Mouse (Mus musculus): ENCODE results near the gene Tmem50b. TPM values are rescaled to one million over a fixed set of nuclear protein-coding genes. Genes with fewer than 3 reads are reported as not detected.
"Not testable (repeated sequence)": the region's sequence is repeated elsewhere in the genome, so short reads cannot be mapped to it uniquely, and the experiment has no call there.

Tmem50b gene
- 10 to 100 TPM; 46.4 to 63.8 (median 60.6) TPM for total RNA-seq (2022)

GRCm38 (mm10) chr16:91597672-91598010, at the start of gene Tmem50b:
Gene Tmem50b (minus strand): TSS chr16:91597800.
- DNase-seq, result peak; percentile 98

DNA sequence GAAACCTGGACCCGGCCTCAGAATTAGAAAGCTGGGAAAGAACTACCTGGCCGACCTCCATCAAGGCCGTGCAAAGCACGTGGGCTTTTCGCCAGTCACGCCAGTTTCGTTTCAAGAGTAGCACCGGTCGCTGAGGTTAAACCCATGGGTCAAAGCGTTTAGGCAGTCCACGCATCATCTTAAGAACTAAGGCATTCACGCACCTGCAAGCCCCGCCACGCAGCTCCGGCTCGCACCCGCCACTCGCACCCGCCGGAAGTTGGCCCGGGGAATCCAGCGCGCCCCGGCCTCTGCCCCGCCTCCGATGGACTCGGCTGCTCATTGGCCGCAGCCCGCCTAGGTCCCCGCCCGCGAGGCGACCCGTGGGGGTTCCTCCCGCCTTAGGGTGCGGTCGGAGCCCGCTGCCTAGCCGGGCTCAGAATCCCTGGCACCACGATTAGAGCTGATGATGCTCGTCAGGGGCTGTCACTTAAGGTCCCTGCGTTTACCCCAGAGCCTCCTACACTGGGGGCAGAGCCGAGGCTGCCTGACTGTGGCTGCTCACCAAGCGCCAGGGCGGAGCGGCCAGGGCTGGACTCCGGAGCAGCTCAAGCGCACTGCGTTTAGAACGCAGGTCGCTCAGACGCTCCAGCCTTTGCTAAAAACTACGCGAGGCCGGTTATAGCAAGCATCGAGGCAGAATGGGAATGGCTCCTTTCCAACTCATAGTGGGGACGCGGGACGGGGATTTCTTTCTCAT, 49.2 kb upstream of the Tmem50b start, which contains the start of gene Gart:
Gene Gart (minus strand): TSS at position 272 of the 739 bp plus-strand sequence.
- DNase-seq, result peak; percentile 93

GRCm38 (mm10) chr16:91645995-91646602, 48.5 kb upstream of the Tmem50b start:
- no peak for DNase-seq

GRCm38 (mm10) chr16:91645420-91645819, 47.8 kb upstream of the Tmem50b start:
- DNase-seq, result not testable (repeated sequence)

DNA sequence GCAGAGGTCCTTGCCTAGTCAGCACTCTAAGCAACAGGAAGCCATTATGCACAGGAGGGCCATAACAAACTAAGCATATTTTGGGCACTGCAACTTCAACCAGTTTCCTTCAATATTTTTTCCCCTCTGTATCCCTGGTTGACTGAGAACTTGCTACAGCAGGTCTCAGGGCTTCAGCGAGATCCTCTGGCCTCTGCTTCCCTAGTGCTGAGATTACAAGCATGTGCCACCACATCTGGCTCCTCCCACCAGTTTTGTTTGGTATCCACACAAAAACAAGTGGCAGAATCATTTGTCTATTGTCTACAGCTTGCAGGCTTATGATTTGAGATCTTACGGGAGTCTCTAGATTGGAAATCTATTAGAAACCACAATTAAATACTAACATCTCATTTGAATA, 47.3 kb upstream of the Tmem50b start:
- no peak for DNase-seq

DNA sequence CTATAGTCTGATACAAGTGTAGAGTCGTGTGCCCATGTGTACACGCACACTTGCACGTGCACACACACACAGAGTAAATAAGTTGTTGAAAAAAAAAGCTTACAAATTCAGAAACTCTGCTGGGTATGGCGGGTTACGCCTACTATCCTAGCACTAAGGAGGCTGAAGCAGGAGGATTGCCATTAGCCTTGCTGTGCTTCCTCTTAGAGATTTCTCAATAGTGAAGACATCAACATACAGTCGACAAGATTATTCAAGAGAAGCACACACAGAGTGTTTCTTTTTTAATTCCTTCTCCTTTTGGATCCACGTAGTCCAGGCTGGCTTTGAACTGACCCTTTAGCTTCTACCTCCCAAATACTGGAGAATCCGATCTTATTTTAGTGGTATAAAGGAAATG, 42.6 kb upstream of the Tmem50b start:
- no peak for DNase-seq

- no peak for DNase-seq
Observed at GRCm38 (mm10) chr16:91639636-91640035, 42.0 kb upstream of the Tmem50b start.

GRCm38 (mm10) chr16:91639161-91639560, 41.6 kb upstream of the Tmem50b start:
- DNase-seq, result peak; percentile 55

DNA sequence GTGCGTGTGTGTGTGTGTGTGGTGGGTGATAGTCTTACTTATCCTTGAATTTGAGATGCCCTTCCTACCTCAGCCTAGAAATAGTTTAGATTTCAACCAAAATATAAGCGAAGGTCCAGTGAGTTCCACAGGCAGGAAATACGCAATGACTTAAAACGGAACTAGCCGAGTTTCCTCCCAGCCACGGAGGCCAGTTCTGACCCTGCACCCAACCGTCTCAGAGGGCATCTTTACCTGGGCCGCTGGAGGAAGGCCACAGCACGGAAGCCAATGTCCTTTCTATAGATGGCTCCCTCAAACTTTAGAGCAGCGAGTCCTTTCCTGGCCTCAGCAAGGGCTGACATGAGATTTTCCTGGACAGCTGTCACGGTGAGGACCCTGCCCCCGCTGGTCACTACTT, 36.0 kb upstream of the Tmem50b start:
- no peak for DNase-seq

GRCm38 (mm10) chr16:91632940-91633339, 35.3 kb upstream of the Tmem50b start:
- no peak for DNase-seq

- DNase-seq, result peak; percentile 71
Observed at GRCm38 (mm10) chr16:91632439-91632838, 34.8 kb upstream of the Tmem50b start.

- DNase-seq, result no peak
Observed at GRCm38 (mm10) chr16:91630584-91630983, 33.0 kb upstream of the Tmem50b start.

- no peak for DNase-seq
Observed at GRCm38 (mm10) chr16:91629749-91630148, 32.1 kb upstream of the Tmem50b start.

DNA sequence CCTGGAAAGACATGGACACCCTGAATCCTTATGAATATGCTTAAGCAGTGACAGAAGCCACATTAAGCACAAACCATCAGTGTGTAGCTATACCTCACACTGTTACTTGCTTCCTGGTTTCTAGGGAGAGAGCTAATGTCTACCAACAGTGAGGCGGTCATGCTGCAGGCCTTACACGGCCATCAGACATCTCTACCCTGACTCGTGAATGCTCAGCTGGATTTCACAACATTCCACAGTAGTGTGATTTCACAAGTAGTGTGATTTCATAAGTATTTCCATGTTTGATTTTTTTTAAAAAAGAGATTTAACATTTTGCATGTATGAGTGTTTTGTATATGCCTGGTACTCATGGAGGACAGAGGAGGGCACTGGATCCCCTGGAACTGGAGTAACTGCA, 31.1 kb upstream of the Tmem50b start:
- DNase-seq, result no peak

GRCm38 (mm10) chr16:91627831-91628230, 30.2 kb upstream of the Tmem50b start:
- no peak for DNase-seq

GRCm38 (mm10) chr16:91623074-91623473, 25.5 kb upstream of the Tmem50b start:
- no peak for DNase-seq

DNA sequence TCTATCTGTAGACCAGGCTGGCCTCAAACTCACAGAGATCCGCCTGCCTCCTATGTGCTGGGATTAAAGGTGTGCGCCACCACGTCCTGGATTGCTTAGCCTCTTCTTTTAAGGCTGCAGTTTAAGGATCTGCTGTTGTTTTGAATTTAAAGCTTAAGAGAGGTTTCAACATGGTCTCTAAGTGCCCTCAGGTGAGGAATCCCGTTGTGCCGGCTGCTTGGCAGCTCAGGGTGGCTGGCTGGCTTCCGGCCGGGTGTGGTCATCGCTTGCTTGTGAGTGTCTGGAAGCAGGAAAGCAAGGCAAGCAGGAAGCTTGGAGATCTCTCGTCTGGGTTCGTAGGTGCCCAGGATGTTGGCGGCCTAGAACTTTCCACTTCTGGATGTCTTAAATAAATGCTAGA, 23.4 kb upstream of the Tmem50b start:
- DNase-seq, result no peak

- no peak for DNase-seq
Observed at GRCm38 (mm10) chr16:91620185-91620584, 22.6 kb upstream of the Tmem50b start.

DNA sequence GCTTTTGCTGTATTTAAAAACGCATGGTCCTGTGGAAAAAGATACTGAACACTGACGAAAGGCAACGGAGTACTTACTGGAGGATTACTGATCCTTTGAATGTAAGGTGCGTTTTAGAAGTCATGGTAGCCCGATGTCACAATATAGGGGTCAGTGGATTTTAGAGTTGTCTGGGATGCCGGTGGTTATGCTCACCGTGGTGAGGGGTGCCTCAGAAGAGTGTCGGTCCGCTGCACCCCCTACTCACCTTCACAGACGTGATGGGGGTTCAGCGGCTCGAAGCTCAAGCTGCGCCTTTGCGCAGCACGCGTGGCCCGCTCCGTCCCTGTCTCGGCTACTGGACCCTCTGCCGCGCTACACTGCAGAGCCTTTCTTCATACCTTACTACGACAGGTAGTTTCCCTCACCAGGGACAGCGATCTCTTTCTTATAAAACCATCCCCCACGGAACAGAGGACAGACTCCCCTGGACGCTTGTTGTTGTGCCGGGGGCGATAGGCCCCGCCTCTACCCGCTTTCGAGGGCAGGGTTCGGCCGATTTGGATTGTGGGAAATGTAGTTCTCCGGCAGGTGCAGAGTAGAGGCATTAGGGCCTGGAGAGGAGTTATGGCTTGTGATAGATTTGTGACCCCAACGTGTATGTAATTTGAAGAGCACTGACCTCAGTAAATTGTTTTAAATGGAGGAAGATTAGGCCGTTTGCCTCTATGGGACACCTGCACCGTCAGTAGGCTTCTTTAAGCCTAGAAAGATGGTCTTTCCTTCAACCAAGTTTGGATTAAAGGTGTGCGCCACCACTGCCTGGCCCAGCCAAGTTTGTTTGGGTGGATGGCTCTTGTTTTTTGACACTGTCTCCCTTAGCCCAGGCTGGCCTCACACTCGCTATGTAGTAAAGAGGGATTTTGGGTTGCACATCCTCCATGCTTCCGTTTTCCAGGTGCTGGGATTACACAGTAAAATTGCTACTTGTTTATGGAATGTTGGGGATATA, 21.2 kb upstream of the Tmem50b start, which contains the start of gene Dnajc28:
Gene Dnajc28 (minus strand): TSS at position 516 of the 991 bp plus-strand sequence.
- peak; percentile 75 for DNase-seq

DNA sequence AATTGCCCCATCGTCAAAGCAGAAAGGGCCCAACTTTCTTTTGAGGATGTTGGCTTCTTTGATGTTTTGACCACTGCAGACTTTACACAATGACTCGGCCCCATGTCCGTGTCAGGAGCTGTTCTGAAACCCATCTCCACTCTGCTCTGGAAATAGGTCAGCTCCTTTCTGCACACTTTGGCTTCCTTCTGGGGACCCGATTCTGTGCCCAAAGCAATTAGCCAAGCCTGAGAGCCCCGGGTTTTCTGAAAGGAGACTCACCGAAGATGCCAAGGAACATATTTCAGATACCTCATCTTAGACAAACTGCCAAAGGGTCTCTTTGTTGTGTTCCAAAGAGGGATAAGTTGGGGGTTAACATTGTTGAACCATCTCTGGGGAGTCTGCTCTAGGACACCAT, 17.0 kb upstream of the Tmem50b start:
- no peak for DNase-seq

DNA sequence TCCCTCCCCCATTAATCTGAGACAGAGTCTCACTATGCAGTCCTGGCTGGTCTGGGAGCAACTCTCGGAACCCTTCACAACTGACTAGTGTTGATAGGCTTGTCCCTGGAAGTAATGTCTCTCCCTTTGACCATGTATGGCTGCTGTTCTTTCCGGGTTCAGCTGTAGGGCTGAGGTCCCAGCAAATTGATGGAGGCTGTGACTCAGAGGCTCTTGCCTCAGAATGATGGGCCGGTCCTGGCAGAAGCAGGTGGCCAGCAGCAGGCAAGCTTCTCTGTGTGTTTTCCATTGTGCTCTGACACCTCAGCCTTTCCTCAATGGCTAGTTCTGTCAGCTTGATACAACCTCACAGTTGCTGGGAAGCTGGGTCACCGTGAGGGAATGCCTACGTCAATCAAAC, 14.9 kb upstream of the Tmem50b start:
- DNase-seq, result no peak

DNA sequence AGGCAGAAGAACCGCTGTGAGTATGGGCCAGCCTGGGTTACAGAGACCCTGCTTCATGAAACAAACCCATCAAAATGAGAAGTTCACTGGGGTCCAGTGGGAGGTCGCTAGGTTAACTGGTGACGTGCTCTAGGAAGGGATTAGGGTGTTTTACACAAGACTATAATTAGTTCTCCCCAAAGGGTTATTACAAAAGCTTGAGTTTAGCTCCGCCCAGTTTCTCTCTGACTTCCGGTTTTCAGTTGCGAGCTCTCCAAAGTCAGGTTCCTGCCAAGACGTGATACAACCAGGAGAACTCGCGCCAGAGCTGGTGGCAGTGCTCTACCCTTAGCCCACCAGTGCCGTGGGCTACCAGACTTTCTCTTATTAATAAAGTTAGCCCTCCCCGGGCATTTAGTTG, 13.6 kb upstream of the Tmem50b start:
- DNase-seq, result no peak

Measured in adrenal gland, adult 8-10 months (tissue).